Mouse (Mus musculus): Measurements from ENCODE around the gene Slc6a15. TPM values are rescaled to one million over a fixed set of nuclear protein-coding genes. Genes with fewer than 3 reads are reported as not detected.

Gene Slc6a15
- 0.54 TPM for polyA plus RNA-seq (2012; fragmentation: generic; extraction: Trizol)

DNA sequence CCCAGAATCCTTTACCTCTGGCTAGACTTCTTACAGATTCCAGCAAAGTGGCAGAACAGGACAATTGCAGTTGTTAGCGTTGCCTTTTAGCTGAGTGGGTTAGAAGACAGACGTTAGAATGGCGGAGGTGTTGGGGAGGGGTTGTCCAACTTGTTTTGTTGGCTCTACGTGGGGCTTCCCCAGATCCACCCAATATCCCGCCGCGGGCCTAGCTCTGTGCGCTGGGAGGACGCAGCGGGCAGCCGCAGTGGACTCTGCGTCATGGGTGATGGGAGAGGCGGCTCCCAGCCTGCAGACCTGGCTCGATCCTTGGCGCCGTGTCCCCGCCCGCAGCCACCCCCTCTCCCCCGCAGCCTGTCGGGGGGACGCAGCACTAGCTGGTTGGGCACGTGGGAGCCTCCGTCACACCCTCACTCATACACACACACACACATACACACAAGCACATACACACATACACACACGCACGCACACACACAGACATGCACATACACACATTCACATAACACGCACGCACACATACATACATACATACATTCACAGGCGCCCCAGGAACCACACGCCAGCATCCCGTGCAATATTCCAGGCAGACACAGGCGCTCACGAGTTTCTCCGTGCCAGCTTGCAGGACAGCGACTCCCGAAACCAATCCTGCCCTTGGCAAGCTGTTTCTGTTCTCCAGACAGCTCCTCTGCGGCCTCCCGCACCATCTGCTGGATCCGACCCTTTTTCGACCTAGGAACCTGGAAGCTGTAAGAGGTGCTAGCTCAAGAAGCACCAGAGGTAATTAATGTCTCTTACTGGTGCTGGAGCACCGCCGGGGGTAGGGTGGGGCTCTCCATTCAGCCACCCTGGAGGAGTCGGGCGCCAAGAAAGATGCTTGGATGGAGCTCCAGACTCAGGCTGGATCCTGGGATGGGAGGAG is at the start of gene Slc6a15:
Gene Slc6a15, plus strand, starts transcription at position 413 of the 925 bp plus-strand sequence.
- Histone ChIP-seq H3K27me3 (ENCODE audit: control insufficient read depth, insufficient read depth, insufficient read length) (no peaks in the 10 kb centered on the region), H3ac (ENCODE audit: control insufficient read depth, insufficient read length) (peak within 1 kb of the TSS; percentile 43), H3K36me3 (ENCODE audit: control insufficient read depth, insufficient read depth) (no peaks in the 10 kb centered on the region), H3K79me2 (ENCODE audit: control insufficient read depth, insufficient read depth) (no peaks in the 10 kb centered on the region), H3K4me3 (peak within 1 kb of the TSS; percentile 32), H3K4me2 (ENCODE audit: low read depth) (peak within 1 kb of the TSS; percentile 96)
- TF ChIP-seq POLR2AphosphoS2 (IDR thresholded peaks at IDR 0.05; ENCODE audit: insufficient read length, low read depth) (no peak), SRF (IDR thresholded peaks at IDR 0.05; ENCODE audit: control insufficient read depth, insufficient read length, low read depth) (no peak), POLR2A (IDR thresholded peaks at IDR 0.05; ENCODE audit: insufficient read length, low read depth) (no peak), USF1 (IDR thresholded peaks at IDR 0.05; ENCODE audit: low read depth) (no peak), TCF3 (IDR thresholded peaks at IDR 0.05; ENCODE audit: insufficient read length, low read depth) (no peak), MAX (IDR thresholded peaks at IDR 0.05; ENCODE audit: low read depth) (no peak), E2F4 (IDR thresholded peaks at IDR 0.05; ENCODE audit: insufficient read depth) (no peak)

DNA sequence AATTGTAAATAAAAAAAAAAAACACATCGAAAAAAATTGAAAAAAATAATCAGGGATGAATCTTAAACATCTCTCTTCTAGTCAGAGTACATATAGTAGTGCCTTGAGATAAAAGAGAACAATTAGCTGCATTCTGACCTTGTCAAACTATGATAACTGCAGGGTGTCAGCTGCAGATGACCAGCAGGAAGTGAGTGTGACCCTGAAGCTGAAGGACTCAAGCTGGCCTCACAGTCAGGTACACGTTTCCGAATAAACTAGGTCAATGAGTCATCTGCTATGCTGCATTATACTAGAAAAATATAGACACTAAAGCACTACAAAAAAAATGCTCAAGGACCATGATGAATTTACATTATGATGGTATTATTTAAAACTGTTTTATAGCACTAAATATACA is 45.6 kb upstream of the Slc6a15 start:
- TF ChIP-seq MYOG (IDR thresholded peaks at IDR 0.05; ENCODE audit: control insufficient read depth in 1 of 3, insufficient read depth in 1 of 3, insufficient read length in 2 of 3, low read depth in 2 of 3) (no peak), TCF3 (IDR thresholded peaks at IDR 0.05; ENCODE audit: insufficient read length, low read depth) (no peak), REST (IDR thresholded peaks at IDR 0.05; ENCODE audit: insufficient read depth, insufficient read length) (no peak), USF1 (IDR thresholded peaks at IDR 0.05; ENCODE audit: low read depth) (no peak), POLR2A (IDR thresholded peaks at IDR 0.05; ENCODE audit: insufficient read length, low read depth) (no peak), MYOD1 (IDR thresholded peaks at IDR 0.05; ENCODE audit: control insufficient read depth in 1 of 3, insufficient read length in 2 of 3, low read depth in 2 of 3) (no peak), MAX (IDR thresholded peaks at IDR 0.05; ENCODE audit: low read depth) (no peak), POLR2AphosphoS2 (IDR thresholded peaks at IDR 0.05; ENCODE audit: insufficient read length, low read depth) (no peak), TCF12 (IDR thresholded peaks at IDR 0.05; ENCODE audit: insufficient read depth, poor library complexity, severe bottlenecking) (no peak), CEBPB (IDR thresholded peaks at IDR 0.05; ENCODE audit: insufficient read depth, poor library complexity, severe bottlenecking) (no peak), SRF (IDR thresholded peaks at IDR 0.05; ENCODE audit: control insufficient read depth, insufficient read length, low read depth) (no peak), E2F4 (IDR thresholded peaks at IDR 0.05; ENCODE audit: insufficient read depth) (no peak)
- Histone ChIP-seq H3K4me2 (ENCODE audit: low read depth) (no peak overlapping the region), H3ac (ENCODE audit: control insufficient read depth, insufficient read length) (no peak overlapping the region), H3K27me3 (ENCODE audit: control insufficient read depth, insufficient read depth, insufficient read length) (no peaks in the 10 kb centered on the region), H3K36me3 (ENCODE audit: control insufficient read depth, insufficient read depth) (no peaks in the 10 kb centered on the region), H3K4me3 (no peak overlapping the region), H3K79me2 (ENCODE audit: control insufficient read depth, insufficient read depth) (no peaks in the 10 kb centered on the region)

DNA sequence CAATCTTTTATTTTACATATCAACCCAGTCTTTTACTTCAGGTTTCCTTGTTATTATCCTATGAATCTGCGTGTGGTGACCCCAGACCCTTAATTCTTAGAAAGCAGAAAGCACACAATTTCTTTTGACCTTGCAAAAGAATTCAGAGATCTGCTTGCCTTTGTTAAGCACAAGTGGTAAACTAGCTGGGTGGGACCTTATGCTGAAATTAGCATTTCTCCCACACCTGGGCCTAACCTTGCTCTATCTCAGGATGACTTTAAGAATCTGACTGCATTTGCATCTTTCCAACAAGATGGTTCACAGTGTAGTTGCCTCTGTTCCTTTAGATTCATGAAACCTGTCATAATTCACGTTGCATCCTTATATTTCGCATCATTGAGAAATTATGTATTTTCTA is 44.2 kb upstream of the Slc6a15 start:
- H3K27me3 ChIP-seq (ENCODE audit: control insufficient read depth, insufficient read depth, insufficient read length), result no peaks in the 10 kb centered on the region
- H3K4me3 ChIP-seq, result no peak overlapping the region
- TF ChIP-seq TCF3 (IDR thresholded peaks at IDR 0.05; ENCODE audit: insufficient read length, low read depth), result no peak
- TF ChIP-seq MYOD1 (IDR thresholded peaks at IDR 0.05; ENCODE audit: control insufficient read depth in 1 of 3, insufficient read length in 2 of 3, low read depth in 2 of 3), result no peak
- no peak for TF ChIP-seq SRF (IDR thresholded peaks at IDR 0.05; ENCODE audit: control insufficient read depth, insufficient read length, low read depth)
- TF ChIP-seq MYOG (IDR thresholded peaks at IDR 0.05; ENCODE audit: control insufficient read depth in 1 of 3, insufficient read depth in 1 of 3, insufficient read length in 2 of 3, low read depth in 2 of 3), result no peak
- TF ChIP-seq POLR2A (IDR thresholded peaks at IDR 0.05; ENCODE audit: insufficient read length, low read depth), result no peak
- no peak for TF ChIP-seq MAX (IDR thresholded peaks at IDR 0.05; ENCODE audit: low read depth)
- no peak for TF ChIP-seq CEBPB (IDR thresholded peaks at IDR 0.05; ENCODE audit: insufficient read depth, poor library complexity, severe bottlenecking)
- no peak overlapping the region for H3K4me2 ChIP-seq (ENCODE audit: low read depth)
- no peak overlapping the region for H3ac ChIP-seq (ENCODE audit: control insufficient read depth, insufficient read length)
- no peaks in the 10 kb centered on the region for H3K79me2 ChIP-seq (ENCODE audit: control insufficient read depth, insufficient read depth)
- no peaks in the 10 kb centered on the region for H3K36me3 ChIP-seq (ENCODE audit: control insufficient read depth, insufficient read depth)

DNA sequence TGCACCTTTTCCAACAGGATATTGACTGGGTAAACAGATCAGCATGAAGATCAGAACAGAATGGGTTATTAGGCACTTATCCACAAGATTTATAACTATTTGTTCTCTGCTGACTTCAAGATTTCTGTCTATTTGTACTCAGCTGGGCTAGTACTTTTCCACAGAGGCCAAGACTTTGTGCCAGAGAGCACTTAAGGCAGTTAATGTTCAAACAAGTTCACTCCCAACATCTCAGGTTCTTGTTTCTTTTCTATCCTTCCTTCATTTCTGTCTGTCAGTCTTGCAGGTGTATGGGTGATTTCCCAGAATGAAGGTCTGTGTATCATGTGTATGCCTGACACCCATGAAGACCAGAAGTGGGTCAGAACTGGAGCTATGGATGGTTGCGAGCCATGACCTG is 33.3 kb upstream of the Slc6a15 start:
- Histone ChIP-seq H3K27me3 (ENCODE audit: control insufficient read depth, insufficient read depth, insufficient read length) (no peaks in the 10 kb centered on the region), H3K4me3 (no peak overlapping the region), H3K79me2 (ENCODE audit: control insufficient read depth, insufficient read depth) (no peaks in the 10 kb centered on the region), H3ac (ENCODE audit: control insufficient read depth, insufficient read length) (no peak overlapping the region), H3K36me3 (ENCODE audit: control insufficient read depth, insufficient read depth) (no peaks in the 10 kb centered on the region), H3K4me2 (ENCODE audit: low read depth) (no peak overlapping the region)
- TF ChIP-seq SRF (IDR thresholded peaks at IDR 0.05; ENCODE audit: control insufficient read depth, insufficient read length, low read depth) (no peak), TCF12 (IDR thresholded peaks at IDR 0.05; ENCODE audit: insufficient read depth, poor library complexity, severe bottlenecking) (no peak), TCF3 (IDR thresholded peaks at IDR 0.05; ENCODE audit: insufficient read length, low read depth) (no peak), MYOG (IDR thresholded peaks at IDR 0.05; ENCODE audit: control insufficient read depth in 1 of 3, insufficient read depth in 1 of 3, insufficient read length in 2 of 3, low read depth in 2 of 3) (no peak), MYOD1 (IDR thresholded peaks at IDR 0.05; ENCODE audit: control insufficient read depth in 1 of 3, insufficient read length in 2 of 3, low read depth in 2 of 3) (no peak), POLR2A (IDR thresholded peaks at IDR 0.05; ENCODE audit: insufficient read length, low read depth) (no peak), E2F4 (IDR thresholded peaks at IDR 0.05; ENCODE audit: insufficient read depth) (no peak), MAX (IDR thresholded peaks at IDR 0.05; ENCODE audit: low read depth) (no peak), POLR2AphosphoS2 (IDR thresholded peaks at IDR 0.05; ENCODE audit: insufficient read length, low read depth) (no peak), REST (IDR thresholded peaks at IDR 0.05; ENCODE audit: insufficient read depth, insufficient read length) (no peak), USF1 (IDR thresholded peaks at IDR 0.05; ENCODE audit: low read depth) (no peak), CEBPB (IDR thresholded peaks at IDR 0.05; ENCODE audit: insufficient read depth, poor library complexity, severe bottlenecking) (no peak)
